17 mouse cellular contexts compared by ENCODE assay signal in the genomic region with DNA sequence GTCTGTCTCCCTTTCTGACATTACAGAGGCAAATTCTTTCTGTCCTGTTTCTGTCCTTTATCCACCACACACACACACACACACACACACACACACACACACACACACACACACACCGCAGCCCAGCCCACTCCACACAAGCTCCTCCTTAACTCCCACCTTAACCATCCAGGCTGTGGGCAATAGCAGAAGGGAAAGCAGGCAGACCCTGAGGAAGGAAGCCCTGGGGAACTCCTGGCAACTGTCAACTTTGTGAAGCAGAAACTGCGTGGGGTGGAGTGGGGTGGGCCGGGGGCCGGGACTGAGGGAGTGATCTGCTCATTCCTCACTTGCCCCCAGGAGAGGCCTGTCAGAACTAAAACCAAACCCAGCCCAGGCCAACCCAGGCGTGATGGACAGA. TPM values are rescaled to one million over a fixed set of nuclear protein-coding genes. Genes with fewer than 3 reads are reported as not detected.
DNase-seq lines count a peak whose midpoint lies in the region; ATAC-seq and TF ChIP-seq lines count a peak whose summit lies in the region.
"Had no signal": no experiment of that assay in that cellular context is flagged by ENCODE, and none has a peak within 500 bp of the region (broad histone marks: within the 10 kb centered on the region; RNA-seq: fewer than 3 reads in every experiment).

No protein-coding gene starts in this region.

- 0 out of 2 replicates have a peak overlapping the region, but pooled peaks have one; percentile 20 for H3K4me3 ChIP-seq in hindbrain, embryonic 10.5 days
- no peak overlapping the region for H3K4me3 ChIP-seq in hindbrain, embryonic 16.5 days (ENCODE audit: low read length)
- H3K4me3 ChIP-seq in forebrain, embryonic 13.5 days = no peak overlapping the region
- H3K4me3 ChIP-seq in midbrain, embryonic 12.5 days = no peak overlapping the region
- H3K4me3 ChIP-seq: embryonic facial prominence, embryonic 15.5 days; intestine, embryonic 15.5 days; limb, embryonic 15.5 days; myocyte; stomach, embryonic 15.5 days had no signal

- no peak for ATAC-seq in hindbrain, embryonic 16.5 days
- ATAC-seq in forebrain, embryonic 13.5 days = peak; percentile 41
- peak; percentile 4; the same call in 1 of the 2 replicates for ATAC-seq in midbrain, embryonic 12.5 days (ENCODE audit: low FRiP score, low read depth)

- H3K4me1 ChIP-seq in hindbrain, embryonic 10.5 days (replicated peaks) = peaks cover 71% of the 10 kb centered on the region
- H3K4me1 ChIP-seq in hindbrain, embryonic 16.5 days (ENCODE audit: control insufficient read depth, insufficient read depth, low read depth, low read length) = peaks cover 32% of the 10 kb centered on the region
- H3K4me1 ChIP-seq in forebrain, embryonic 13.5 days = peaks cover 63% of the 10 kb centered on the region
- H3K4me1 ChIP-seq in midbrain, embryonic 12.5 days = peaks cover 65% of the 10 kb centered on the region

- peak overlapping the region; percentile 84 for H3K27ac ChIP-seq in hindbrain, embryonic 10.5 days
- no peak overlapping the region for H3K27ac ChIP-seq in hindbrain, embryonic 16.5 days (ENCODE audit: low read depth, low read length)
- H3K27ac ChIP-seq in forebrain, embryonic 13.5 days = peak overlapping the region; percentile 91
- H3K27ac ChIP-seq in midbrain, embryonic 12.5 days (replicated peaks) = peak overlapping the region; percentile 83
- H3K27ac ChIP-seq: embryonic facial prominence, embryonic 15.5 days; intestine, embryonic 15.5 days; limb, embryonic 15.5 days; stomach, embryonic 15.5 days had no signal

- H3K9ac ChIP-seq in hindbrain, embryonic 16.5 days (ENCODE audit: low read depth, low read length) = no peak overlapping the region
- H3K9ac ChIP-seq in forebrain, embryonic 13.5 days = peak overlapping the region; percentile 45; the same call in 1 of the 2 replicates
- H3K9ac ChIP-seq in midbrain, embryonic 12.5 days (replicated peaks) = peak overlapping the region; percentile 39; the same call in 1 of the 2 replicates
- H3K9ac ChIP-seq: embryonic facial prominence, embryonic 15.5 days; intestine, embryonic 15.5 days; limb, embryonic 15.5 days; stomach, embryonic 15.5 days had no signal

- no peak overlapping the region for H3K4me2 ChIP-seq in hindbrain, embryonic 16.5 days (ENCODE audit: low read length)
- H3K4me2 ChIP-seq in forebrain, embryonic 13.5 days = peak overlapping the region; percentile 45
- 0 out of 2 replicates have a peak overlapping the region, but pooled peaks have one; percentile 15 for H3K4me2 ChIP-seq in midbrain, embryonic 12.5 days (replicated peaks)
- H3K4me2 ChIP-seq: embryonic facial prominence, embryonic 15.5 days; intestine, embryonic 15.5 days; limb, embryonic 15.5 days; stomach, embryonic 15.5 days had no signal

- H3K36me3 ChIP-seq in hindbrain, embryonic 10.5 days = peaks cover 99% of the 10 kb centered on the region
- no peaks in the 10 kb centered on the region for H3K36me3 ChIP-seq in hindbrain, embryonic 16.5 days (ENCODE audit: control insufficient read depth, insufficient read depth, low read length)
- H3K36me3 ChIP-seq in forebrain, embryonic 13.5 days (ENCODE audit: poor library complexity, severe bottlenecking) = peaks cover 43% of the 10 kb centered on the region
- H3K36me3 ChIP-seq in midbrain, embryonic 12.5 days = peaks cover 56% of the 10 kb centered on the region
- H3K36me3 ChIP-seq: embryonic facial prominence, embryonic 15.5 days; intestine, embryonic 15.5 days; limb, embryonic 15.5 days; stomach, embryonic 15.5 days had no signal

- DNase-seq in hindbrain, embryonic 10.5 days (ENCODE audit: low spot score) = no peak
- peak; percentile 52 for DNase-seq in brain, embryonic 14.5 days (ENCODE audit: low read depth)
- DNase-seq in thymus, postnatal 10 days (ENCODE audit: low spot score in 2 of 2) = no peak
- DNase-seq in adrenal gland, postnatal 36 days = no peak
- DNase-seq in embryo, embryonic 10 days (ENCODE audit: low spot score) = no peak
- DNase-seq: adrenal gland, adult 8-10 months; cerebellum, postnatal 14 days; lung, adult 2 months; thymus, postnatal 4 days had no signal

- 51% methylated on average over 5 of the region's 5 CpGs for WGBS in hindbrain, embryonic 10.5 days
- 27% methylated on average over 5 of the region's 5 CpGs for WGBS in hindbrain, embryonic 16.5 days
- WGBS in forebrain, embryonic 13.5 days = 11% methylated on average over 5 of the region's 5 CpGs
- 34% methylated on average over 5 of the region's 5 CpGs for WGBS in midbrain, embryonic 12.5 days

- 0 out of 2 replicates have a peak, but pooled peaks cover 9% of the 10 kb centered on the region for H3K27me3 ChIP-seq in hindbrain, embryonic 10.5 days (ENCODE audit: insufficient read depth, poor library complexity, severe bottlenecking)
- no peaks in the 10 kb centered on the region for H3K27me3 ChIP-seq in hindbrain, embryonic 16.5 days (replicated peaks; ENCODE audit: control insufficient read depth, insufficient read depth, low read length)
- H3K27me3 ChIP-seq in forebrain, embryonic 13.5 days = no peaks in the 10 kb centered on the region
- H3K27me3 ChIP-seq in midbrain, embryonic 12.5 days = peaks cover 4% of the 10 kb centered on the region; the same call in 1 of the 2 replicates
- H3K27me3 ChIP-seq: intestine, embryonic 15.5 days; stomach, embryonic 15.5 days had no signal

- H3K9me3 ChIP-seq in hindbrain, embryonic 10.5 days = no peaks in the 10 kb centered on the region
- H3K9me3 ChIP-seq in hindbrain, embryonic 16.5 days (ENCODE audit: control insufficient read depth, low read length) = no peaks in the 10 kb centered on the region
- H3K9me3 ChIP-seq in forebrain, embryonic 13.5 days (replicated peaks) = no peaks in the 10 kb centered on the region
- H3K9me3 ChIP-seq in midbrain, embryonic 12.5 days = no peaks in the 10 kb centered on the region
- H3K9me3 ChIP-seq: embryonic facial prominence, embryonic 15.5 days; intestine, embryonic 15.5 days; limb, embryonic 15.5 days; stomach, embryonic 15.5 days had no signal

- no peak for TF ChIP-seq POLR2A in brain, embryonic 14.5 days (IDR thresholded peaks at IDR 0.05; ENCODE audit: borderline replicate concordance, extremely low read depth, insufficient read depth, insufficient read length, poor library complexity, severe bottlenecking)

- TF ChIP-seq CTCF in brain, embryonic 14.5 days (IDR thresholded peaks at IDR 0.05; ENCODE audit: borderline replicate concordance, extremely low read depth, insufficient read depth, insufficient read length) = no peak

RNA-seq across cellular contexts. Expression of a gene that starts 25.4 kb away (rescaled TPM):
- 29.7 and 51.6 TPM in 2 replicates for polyA plus RNA-seq in hindbrain, embryonic 10.5 days (2016; fragmentation: Nextera tagmentation; extraction: Ambion mirVana)
- polyA plus RNA-seq in hindbrain, embryonic 16.5 days (2015; fragmentation: Nextera tagmentation; extraction: Ambion mirVana) = 22.5 and 29.5 TPM in 2 replicates
- polyA plus RNA-seq in brain, embryonic 14.5 days (2012; rRNA removed) = 62.2 and 109 TPM in 2 replicates
- 21.1 and 21.8 TPM in 2 replicates for polyA plus RNA-seq in forebrain, embryonic 13.5 days (2015; fragmentation: Nextera tagmentation; extraction: Ambion mirVana)
- polyA plus RNA-seq in midbrain, embryonic 12.5 days (2016; fragmentation: Nextera tagmentation; extraction: Ambion mirVana) = 35.0 and 43.5 TPM in 2 replicates
- 10 to 100 TPM; 39.3 to 40.3 TPM for total RNA-seq in adrenal gland, postnatal 36 days (2021)

RNA-seq across cellular contexts. Expression of a gene that starts 28.3 kb away (rescaled TPM):
- 84.3 and 91.4 TPM in 2 replicates for polyA plus RNA-seq in hindbrain, embryonic 10.5 days (2016; fragmentation: Nextera tagmentation; extraction: Ambion mirVana)
- 46.4 and 46.6 TPM in 2 replicates for polyA plus RNA-seq in hindbrain, embryonic 16.5 days (2015; fragmentation: Nextera tagmentation; extraction: Ambion mirVana)
- polyA plus RNA-seq in brain, embryonic 14.5 days (2012; rRNA removed) = 31.3 and 32.5 TPM in 2 replicates
- polyA plus RNA-seq in forebrain, embryonic 13.5 days (2015; fragmentation: Nextera tagmentation; extraction: Ambion mirVana) = 28.1 and 30.7 TPM in 2 replicates
- polyA plus RNA-seq in midbrain, embryonic 12.5 days (2016; fragmentation: Nextera tagmentation; extraction: Ambion mirVana) = 63.1 and 76.5 TPM in 2 replicates
- total RNA-seq in adrenal gland, postnatal 36 days (2021) = 10 to 100 TPM; 79.1 to 85.0 TPM

RNA-seq across cellular contexts. Expression of a gene that starts 31.4 kb away (rescaled TPM):
- polyA plus RNA-seq in hindbrain, embryonic 10.5 days (2016; fragmentation: Nextera tagmentation; extraction: Ambion mirVana) = 27.3 and 50.9 TPM in 2 replicates
- 115 and 117 TPM in 2 replicates for polyA plus RNA-seq in hindbrain, embryonic 16.5 days (2015; fragmentation: Nextera tagmentation; extraction: Ambion mirVana)
- 124 and 147 TPM in 2 replicates for polyA plus RNA-seq in brain, embryonic 14.5 days (2012; rRNA removed)
- polyA plus RNA-seq in forebrain, embryonic 13.5 days (2015; fragmentation: Nextera tagmentation; extraction: Ambion mirVana) = 47.8 and 50.6 TPM in 2 replicates
- 59.3 and 65.4 TPM in 2 replicates for polyA plus RNA-seq in midbrain, embryonic 12.5 days (2016; fragmentation: Nextera tagmentation; extraction: Ambion mirVana)
- 1 to 10 TPM; 2.8 to 3.5 TPM for total RNA-seq in adrenal gland, postnatal 36 days (2021)

RNA-seq across cellular contexts. Expression of a gene that starts 41.8 kb away (rescaled TPM):
- polyA plus RNA-seq in hindbrain, embryonic 10.5 days (2016; fragmentation: Nextera tagmentation; extraction: Ambion mirVana) = 89.7 and 96.6 TPM in 2 replicates
- 63.6 and 65.2 TPM in 2 replicates for polyA plus RNA-seq in hindbrain, embryonic 16.5 days (2015; fragmentation: Nextera tagmentation; extraction: Ambion mirVana)
- 53.9 and 79.7 TPM in 2 replicates for polyA plus RNA-seq in brain, embryonic 14.5 days (2012; rRNA removed)
- 80.7 and 83.8 TPM in 2 replicates for polyA plus RNA-seq in forebrain, embryonic 13.5 days (2015; fragmentation: Nextera tagmentation; extraction: Ambion mirVana)
- 68.7 and 69.3 TPM in 2 replicates for polyA plus RNA-seq in midbrain, embryonic 12.5 days (2016; fragmentation: Nextera tagmentation; extraction: Ambion mirVana)
- 10 to 100 TPM; 39.2 to 42.6 TPM for total RNA-seq in adrenal gland, postnatal 36 days (2021)

RNA-seq across cellular contexts. Expression of a gene that starts 51.5 kb away (rescaled TPM):
- polyA plus RNA-seq in hindbrain, embryonic 10.5 days (2016; fragmentation: Nextera tagmentation; extraction: Ambion mirVana) = 171 and 232 TPM in 2 replicates
- 309 and 323 TPM in 2 replicates for polyA plus RNA-seq in hindbrain, embryonic 16.5 days (2015; fragmentation: Nextera tagmentation; extraction: Ambion mirVana)
- 157 and 186 TPM in 2 replicates for polyA plus RNA-seq in brain, embryonic 14.5 days (2012; rRNA removed)
- polyA plus RNA-seq in forebrain, embryonic 13.5 days (2015; fragmentation: Nextera tagmentation; extraction: Ambion mirVana) = 259 and 262 TPM in 2 replicates
- polyA plus RNA-seq in midbrain, embryonic 12.5 days (2016; fragmentation: Nextera tagmentation; extraction: Ambion mirVana) = 184 and 185 TPM in 2 replicates
- 100 to 1,000 TPM; 103 to 123 TPM for total RNA-seq in adrenal gland, postnatal 36 days (2021)
